Mouse (Mus musculus) kidney, postnatal 0 days (tissue): Measurements from ENCODE around the gene B2m. TPM values are rescaled to one million over a fixed set of nuclear protein-coding genes. Genes with fewer than 3 reads are reported as not detected.

Source experiments
- ATAC-seq: fragments of 200-750 bp; cut with Nextera tagmentation; replicated peaks from 2 replicates; pipeline ENCODE4 v1.8.0; 2017; ENCODE audit warnings: low read depth, moderate number of reproducible peaks, moderate TSS enrichment, moderate library complexity; ENCODE audit not compliant: low FRiP score
- DNase-seq: peaks from one replicate; pipeline ENCODE4 v3.0.0-alpha.2; 2016; ENCODE audit warnings: low spot score
- H3K27ac ChIP-seq: fragments of 300-500 bp; sonication (generic); 2 replicates; pipeline ENCODE4 v1.5.1; 2014; ENCODE audit warnings: mild to moderate bottlenecking
- H3K27me3 ChIP-seq: fragments of 300-500 bp; sonication (generic); 2 replicates; pipeline ENCODE4 v1.6.1; 2014; ENCODE audit warnings: low read length, mixed read lengths; ENCODE audit not compliant: insufficient read depth
- H3K36me3 ChIP-seq: fragments of 300-500 bp; sonication (generic); 2 replicates; pipeline ENCODE4 v1.6.1; 2014; ENCODE audit warnings: low read length, mixed read lengths; ENCODE audit not compliant: insufficient read depth
- H3K4me1 ChIP-seq: fragments of 300-500 bp; sonication (generic); replicated peaks from 2 replicates; pipeline ENCODE4 v1.6.1; 2014; ENCODE audit warnings: antibody characterized with exemption, low read length, mixed read lengths; ENCODE audit not compliant: insufficient read depth
- H3K4me2 ChIP-seq: fragments of 300-500 bp; sonication (generic); 2 replicates; pipeline ENCODE4 v1.6.1; 2014; ENCODE audit warnings: mild to moderate bottlenecking, low read length, moderate library complexity, mixed read lengths
- H3K4me3 ChIP-seq: fragments of 300-500 bp; sonication (generic); replicated peaks from 2 replicates; pipeline ENCODE4 v1.5.1; 2014; ENCODE audit warnings: low read depth, low read length
- H3K9ac ChIP-seq: fragments of 300-500 bp; sonication (generic); 2 replicates; pipeline ENCODE4 v1.6.1; 2014; ENCODE audit warnings: low read depth, low read length
- H3K9me3 ChIP-seq: fragments of 300-500 bp; sonication (generic); replicated peaks from 2 replicates; pipeline ENCODE4 v1.6.1; 2016; ENCODE audit warnings: low read length, inconsistent platforms, mixed read lengths
- CTCF ChIP-seq: IDR thresholded peaks from 2 replicates; pipeline ENCODE4 v1.5.1; 2016; ENCODE audit warnings: antibody characterized with exemption, low read depth, mild to moderate bottlenecking, moderate library complexity
- WGBS: fragments of 180-500 bp; shearing (Covaris S2); extraction: QIAGEN DNeasy Blood & Tissue Kit; methylation state at CpG from one replicate; pipeline ENCODE4 v1.1.7; 2014; 5-methylcytosine and 5-hydroxymethylcytosine counted together
- polyA plus RNA-seq: library from polyadenylated mRNA; unstranded; fragments of >200 nt; fragmentation: Nextera tagmentation; extraction: Ambion mirVana; gene quantifications from 2 replicates; pipeline ENCODE4 v1.2.1, GENCODE M21; 2015

Gene B2m
- polyA plus RNA-seq, 1 experiment from 2014 or later: 500 TPM

DNA sequence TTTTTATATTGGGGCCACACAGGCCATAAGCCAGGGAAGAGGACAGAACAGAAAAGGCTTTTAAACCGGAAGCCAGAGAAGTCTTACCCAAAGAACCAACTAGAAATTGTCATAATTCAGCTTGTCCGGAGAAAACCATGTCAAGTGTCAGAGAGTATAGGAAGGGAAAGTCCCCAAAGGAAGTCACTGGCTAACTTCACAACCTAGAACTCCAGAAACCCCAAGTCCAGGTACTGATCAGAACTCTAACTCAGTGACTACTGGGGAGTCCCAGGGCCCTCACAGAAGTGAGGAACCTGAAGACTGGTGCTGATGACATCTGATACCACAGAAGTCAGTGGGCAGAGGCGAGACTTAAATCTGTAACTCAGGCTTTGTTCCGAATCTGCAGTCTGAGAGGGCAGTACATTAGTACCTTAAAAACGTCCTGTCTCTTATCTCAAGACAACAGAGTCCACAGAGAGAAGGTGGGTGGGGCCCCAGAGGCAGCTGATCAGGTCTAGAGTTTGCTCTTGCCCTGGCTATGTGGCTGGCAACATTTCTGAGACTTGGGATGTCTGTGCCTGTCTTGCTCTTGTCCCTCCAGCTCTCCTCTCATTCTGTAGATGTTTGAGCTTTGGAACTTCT, 9.5 kb upstream of the B2m start:
- no peak overlapping the region for H3K4me2 ChIP-seq
- no peak for DNase-seq
- no peak overlapping the region for H3K27ac ChIP-seq
- H3K9me3 ChIP-seq: no peaks in the 10 kb centered on the region
- no peaks in the 10 kb centered on the region for H3K27me3 ChIP-seq
- TF ChIP-seq CTCF: no peak
- no peaks in the 10 kb centered on the region for H3K4me1 ChIP-seq
- no peak overlapping the region for H3K4me3 ChIP-seq
- ATAC-seq: no peak
- no peak overlapping the region for H3K9ac ChIP-seq
- no peaks in the 10 kb centered on the region for H3K36me3 ChIP-seq
- 41% methylated on average over 5 of the region's 5 CpGs for WGBS

DNA sequence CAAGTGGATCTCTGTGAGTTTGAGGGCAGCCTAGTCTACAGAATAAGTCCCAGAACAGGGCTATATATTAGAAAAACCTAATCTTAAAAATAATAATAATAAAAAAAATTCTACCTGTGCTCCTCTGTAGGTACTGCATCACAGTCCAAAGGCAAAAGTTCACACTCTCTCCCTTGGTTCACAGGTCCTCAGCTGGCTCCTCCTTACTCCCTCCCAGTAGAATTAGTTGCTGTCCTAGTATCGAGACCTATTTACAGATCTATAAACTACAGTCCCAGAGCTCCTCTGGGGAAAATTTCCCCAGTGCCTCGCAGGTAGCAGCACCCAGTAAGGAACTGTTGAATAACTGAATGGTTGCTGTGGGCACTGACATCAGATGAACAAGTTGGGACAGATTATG, 6.7 kb upstream of the B2m start:
- H3K4me2 ChIP-seq: no peak overlapping the region

DNA sequence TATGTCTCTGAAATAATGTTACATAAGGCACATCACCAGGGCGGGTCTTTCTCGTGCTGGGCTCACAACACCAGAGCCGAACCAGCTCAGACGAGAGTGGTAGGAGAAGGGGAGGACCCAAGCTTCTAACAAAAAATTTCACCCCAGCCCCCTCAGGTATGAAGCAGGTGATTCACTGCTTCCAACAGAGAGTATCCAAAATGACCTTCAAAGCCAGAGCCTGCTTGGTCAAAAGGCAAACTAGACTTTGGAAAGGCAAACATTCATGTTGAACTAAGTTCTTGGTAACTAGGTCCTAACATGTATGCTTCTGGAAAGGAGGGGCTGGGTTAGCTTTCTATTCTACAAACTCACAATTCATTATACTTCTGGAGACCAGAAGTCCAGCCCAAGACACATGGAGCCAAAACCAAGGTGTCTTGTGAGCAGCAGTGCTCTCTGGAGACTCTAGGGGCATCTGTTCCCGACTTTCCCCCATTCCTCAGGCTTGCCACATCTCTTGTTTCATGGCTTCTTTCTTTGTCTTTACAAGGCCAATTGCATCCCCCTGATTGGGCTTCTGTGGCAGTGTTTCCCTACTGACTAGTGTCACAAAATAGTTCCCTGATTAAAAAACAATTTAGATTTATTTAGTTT, 6.0 kb upstream of the B2m start:
- TF ChIP-seq CTCF: peak; percentile 12; the same call in 1 of the 2 replicates
- Histone ChIP-seq H3K4me1 (no peaks in the 10 kb centered on the region), H3K27me3 (no peaks in the 10 kb centered on the region), H3K27ac (no peak overlapping the region), H3K9me3 (no peaks in the 10 kb centered on the region), H3K36me3 (no peaks in the 10 kb centered on the region), H3K4me3 (no peak overlapping the region), H3K4me2 (no peak overlapping the region), H3K9ac (no peak overlapping the region)
- WGBS: 76% methylated on average over 5 of the region's 5 CpGs
- ATAC-seq (no peak), DNase-seq (no peak)

More for the DNA sequence above, 6.7 kb upstream of the B2m start:
- H3K9ac ChIP-seq: no peak overlapping the region
- no peak overlapping the region for H3K4me3 ChIP-seq
- no peaks in the 10 kb centered on the region for H3K27me3 ChIP-seq
- H3K27ac ChIP-seq: no peak overlapping the region
- H3K4me1 ChIP-seq: no peaks in the 10 kb centered on the region
- no peak for ATAC-seq
- no peak for DNase-seq
- no peaks in the 10 kb centered on the region for H3K36me3 ChIP-seq
- no peaks in the 10 kb centered on the region for H3K9me3 ChIP-seq
- TF ChIP-seq CTCF: no peak
- 82% methylated on average over 2 of the region's 2 CpGs for WGBS

DNA sequence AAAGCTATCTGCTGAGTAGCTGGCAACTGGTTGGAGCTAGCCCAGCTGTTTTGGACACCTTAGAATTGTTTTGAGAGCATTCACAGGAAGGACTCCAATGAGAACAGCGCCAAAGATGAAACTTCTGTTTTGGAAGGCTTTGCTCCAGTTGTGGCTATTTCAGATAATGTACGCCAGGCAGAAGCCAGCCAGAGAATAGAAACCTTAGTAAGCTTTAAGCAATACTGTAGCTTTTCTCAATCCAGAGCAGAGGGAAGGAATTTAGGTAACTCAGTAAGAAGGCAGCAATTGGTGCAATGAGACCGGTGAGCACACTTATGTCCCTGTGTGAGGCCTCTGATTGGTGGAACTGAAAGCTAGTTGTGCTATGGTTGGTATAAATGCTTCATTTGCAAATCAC, 4.4 kb upstream of the B2m start:
- TF ChIP-seq CTCF: no peak
- ATAC-seq: no peak
- H3K27ac ChIP-seq: no peak overlapping the region
- 0 out of 2 replicates have a peak, but pooled peaks cover 4% of the 10 kb centered on the region for H3K4me1 ChIP-seq
- no peaks in the 10 kb centered on the region for H3K9me3 ChIP-seq
- no peak for DNase-seq
- no peaks in the 10 kb centered on the region for H3K36me3 ChIP-seq
- no peak overlapping the region for H3K4me2 ChIP-seq
- WGBS: 92% methylated on average over 3 of the region's 3 CpGs
- H3K27me3 ChIP-seq: no peaks in the 10 kb centered on the region
- no peak overlapping the region for H3K9ac ChIP-seq
- H3K4me3 ChIP-seq: no peak overlapping the region

DNA sequence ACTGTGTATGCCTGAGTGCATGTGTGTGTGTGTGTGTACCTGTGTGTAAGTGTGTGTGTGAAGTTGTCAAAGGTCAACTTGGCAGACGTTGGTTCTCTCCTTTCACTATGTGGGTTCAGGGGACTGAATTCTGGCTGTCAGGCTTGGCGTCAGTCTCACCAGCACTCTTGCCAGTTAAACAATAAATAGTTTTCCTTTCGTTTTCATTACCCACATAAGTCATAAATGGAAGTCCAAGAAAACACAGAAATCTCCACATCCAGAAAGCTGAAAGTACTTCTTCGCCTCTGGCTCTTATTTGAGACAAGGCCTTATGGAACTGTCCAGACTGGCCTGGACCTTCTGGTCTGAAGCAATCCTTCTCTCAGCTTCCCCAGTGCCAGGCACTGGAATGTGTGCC, 1.7 kb upstream of the B2m start:
- H3K4me3 ChIP-seq: no peak overlapping the region
- DNase-seq: no peak
- no peak overlapping the region for H3K27ac ChIP-seq
- H3K9me3 ChIP-seq: no peaks in the 10 kb centered on the region
- H3K4me2 ChIP-seq: no peak overlapping the region
- H3K27me3 ChIP-seq: no peaks in the 10 kb centered on the region
- H3K9ac ChIP-seq: no peak overlapping the region
- H3K4me1 ChIP-seq: peaks cover 4% of the 10 kb centered on the region; the same call in 1 of the 2 replicates
- 64% methylated on average over 4 of the region's 4 CpGs for WGBS
- TF ChIP-seq CTCF: no peak
- no peaks in the 10 kb centered on the region for H3K36me3 ChIP-seq
- ATAC-seq: no peak

DNA sequence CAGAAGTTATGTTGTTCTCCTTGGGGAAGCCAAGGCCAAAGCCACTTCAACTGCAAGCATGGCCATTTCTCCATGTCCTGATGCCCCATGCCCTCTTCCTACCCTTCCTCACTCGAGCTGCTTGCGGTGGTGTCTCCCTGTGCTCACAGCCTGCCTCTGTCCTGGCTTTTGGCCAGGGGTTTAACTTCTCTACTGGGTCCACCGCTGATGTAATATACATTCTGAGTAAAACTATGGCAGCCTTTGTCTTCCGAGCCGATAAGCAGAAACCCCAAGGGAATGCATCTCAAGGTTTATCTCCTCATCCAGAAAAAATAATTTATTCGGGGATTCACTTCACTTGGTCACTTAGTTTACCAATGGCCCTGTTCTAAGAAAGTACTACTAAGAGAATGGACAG, 799 bp upstream of the B2m start:
- H3K9ac ChIP-seq: peak overlapping the region; percentile 27; the same call in 1 of the 2 replicates
- no peak for TF ChIP-seq CTCF
- DNase-seq: no peak
- H3K9me3 ChIP-seq: no peaks in the 10 kb centered on the region
- no peaks in the 10 kb centered on the region for H3K27me3 ChIP-seq
- H3K36me3 ChIP-seq: 0 out of 2 replicates have a peak, but pooled peaks cover 6% of the 10 kb centered on the region
- H3K4me1 ChIP-seq: peaks cover 4% of the 10 kb centered on the region; the same call in 1 of the 2 replicates
- 64% methylated on average over 6 of the region's 6 CpGs for WGBS
- no peak overlapping the region for H3K4me3 ChIP-seq
- ATAC-seq: no peak
- 0 out of 2 replicates have a peak overlapping the region, but pooled peaks have one; percentile 83 for H3K4me2 ChIP-seq
- 0 out of 2 replicates have a peak overlapping the region, but pooled peaks have one; percentile 21 for H3K27ac ChIP-seq
